Mouse (Mus musculus) left cerebral cortex, postnatal 25 days (tissue): ENCODE data around the gene Timm17b. TPM values are rescaled to one million over a fixed set of nuclear protein-coding genes. Genes with fewer than 3 reads are reported as not detected.
"Not testable (repeated sequence)": the region's sequence is repeated elsewhere in the genome, so short reads cannot be mapped to it uniquely, and the experiment has no call there.

Source experiments
- DNase-seq, 2 experiments: peaks; one replicate each; pipeline ENCODE4 v3.0.0; 2022; ENCODE audit warnings: low spot score in 2 of 2, mixed read lengths in 1 of 2
- intact Hi-C: fragments of 180-260 bp; cut with DNase I; formaldehyde crosslinking; loops from one replicate; pipeline ENCODE4 v1.15.1; 2025
- total RNA-seq, 2 experiments: library from RNA; stranded (reverse); gene quantifications; 2 replicates each; pipeline ENCODE4 v1.2.3; 2021

Timm17b gene
- total RNA-seq, 2 experiments from 2014 or later, result 19.1 to 21.7 TPM

- not testable (repeated sequence) for DNase-seq
- intact Hi-C loops, result loop anchor here (10.0 kb wide), 1 partner anchor 199 kb away; no protein-coding TSS in a partner anchor
Measured at GRCm38 (mm10) chrX:7915669-7916068, 16.5 kb downstream of the Timm17b start.

GRCm38 (mm10) chrX:7917960-7918359 lies 18.8 kb downstream of the Timm17b start:
- intact Hi-C loops, result loop anchor here (10.0 kb wide), 1 partner anchor 197 kb away; no protein-coding TSS in a partner anchor
- DNase-seq, result not testable (repeated sequence)

- peak; percentile 52 to 56 for DNase-seq
- intact Hi-C loops, result loop anchor here (10.0 kb wide), 1 partner anchor 195 kb away; no protein-coding TSS in a partner anchor
Measured at GRCm38 (mm10) chrX:7919601-7920383, 20.6 kb downstream of the Timm17b start, which contains the start of gene Pcsk1n. Gene Pcsk1n, plus strand, starts transcription at chrX:7919822.

- DNase-seq, result peak in 1 of 2 experiments; percentile 16
- intact Hi-C loops, result no loop called here
Measured at GRCm38 (mm10) chrX:7922032-7922431, 22.9 kb downstream of the Timm17b start.

GRCm38 (mm10) chrX:7926266-7926665 lies 27.1 kb downstream of the Timm17b start:
- no peak for DNase-seq
- intact Hi-C loops, result no loop called here

- DNase-seq, result no peak
- intact Hi-C loops, result no loop called here
Measured at GRCm38 (mm10) chrX:7927116-7927515, 28.0 kb downstream of the Timm17b start.

GRCm38 (mm10) chrX:7928270-7928790 lies 29.2 kb downstream of the Timm17b start, which contains the start of gene Eras:
Gene Eras, minus strand, starts transcription at chrX:7928607.
- DNase-seq, result no peak
- intact Hi-C loops, result no loop called here

GRCm38 (mm10) chrX:7936874-7937273 lies 37.7 kb downstream of the Timm17b start:
- intact Hi-C loops, result no loop called here
- no peak for DNase-seq

GRCm38 (mm10) chrX:7937667-7938066 lies 38.5 kb downstream of the Timm17b start:
- intact Hi-C loops, result no loop called here

GRCm38 (mm10) chrX:7945618-7946017 lies 46.5 kb downstream of the Timm17b start:
- intact Hi-C loops, result loop anchor here (5.0 kb wide), 1 partner anchor 127 kb away; the partner anchor contains the start of gene Suv39h1
- no peak for DNase-seq

More at GRCm38 (mm10) chrX:7937667-7938066, 38.5 kb downstream of the Timm17b start:
- no peak for DNase-seq

GRCm38 (mm10) chrX:7947108-7947899 lies 48.1 kb downstream of the Timm17b start, which contains the start of gene Hdac6:
Gene Hdac6, minus strand, starts transcription at chrX:7947889.
- no peak for DNase-seq
- intact Hi-C loops, result loop anchor here (1.0 to 5.0 kb wide), 2 partner anchors 48 to 125 kb away; partner anchors contain the start of genes Pqbp1, Suv39h1 and Timm17b

GRCm38 (mm10) chrX:7947900-7948492 lies 48.8 kb downstream of the Timm17b start:
- DNase-seq, result peak; percentile 88 to 97
- intact Hi-C loops, result loop anchor here (1.0 to 5.0 kb wide), 2 partner anchors 49 to 124 kb away; partner anchors contain the start of genes Pqbp1, Suv39h1 and Timm17b

GRCm38 (mm10) chrX:7950091-7950490 lies 50.9 kb downstream of the Timm17b start:
- intact Hi-C loops, result no loop called here
- no peak for DNase-seq

Other genes with a start within 250 kb of the Timm17b start
- 1 to 10 TPM in 1 of 2 experiments, under 1 TPM in 1; 0.76 to 2.0 TPM for gene Prickle3, start 242.1 kb upstream of the Timm17b start, total RNA-seq
- gene Plp2, start 228.0 kb upstream of the Timm17b start, total RNA-seq, result 1 to 10 TPM; 5.9 to 7.7 TPM
- under 1 TPM; 0.41 to 0.57 TPM for gene Magix, start 218.1 kb upstream of the Timm17b start, total RNA-seq
- 10 to 100 TPM; 33.2 to 34.0 TPM for gene Gpkow, start 202.2 kb upstream of the Timm17b start, total RNA-seq
- gene Wdr45, start 185.0 kb upstream of the Timm17b start, total RNA-seq, result 10 to 100 TPM; 57.6 to 61.6 TPM
- not detected for gene Gm45208, start 177.1 kb upstream of the Timm17b start, total RNA-seq
- 100 to 1,000 TPM in 1 of 2 experiments, 10 to 100 TPM in 1; 99.9 to 103 TPM for gene Praf2, start 170.9 kb upstream of the Timm17b start, total RNA-seq
- 10 to 100 TPM; 19.5 to 22.1 TPM for gene Ccdc120, start 148.5 kb upstream of the Timm17b start, total RNA-seq
- gene Tfe3, start 136.8 kb upstream of the Timm17b start, total RNA-seq, result 10 to 100 TPM; 29.9 to 36.0 TPM
- 100 to 1,000 TPM in 1 of 2 experiments, 10 to 100 TPM in 1; 99.6 to 105 TPM for gene Gripap1, start 109.6 kb upstream of the Timm17b start, total RNA-seq
- gene Kcnd1, start 77.1 kb upstream of the Timm17b start, total RNA-seq, result 1 to 10 TPM; 7.0 to 8.9 TPM
- gene Otud5, start 58.0 kb upstream of the Timm17b start, total RNA-seq, result 10 to 100 TPM; 74.8 to 83.2 TPM
- gene Pim2, start 21.1 kb upstream of the Timm17b start, total RNA-seq, result 10 to 100 TPM; 55.3 to 57.3 TPM
- gene Slc35a2, start 15.3 kb upstream of the Timm17b start, total RNA-seq, result 10 to 100 TPM; 46.6 to 47.4 TPM
- gene Pqbp1, start 88 bp upstream of the Timm17b start, total RNA-seq, result 10 to 100 TPM; 77.7 to 86.6 TPM
- gene Gm10491, start 8.5 kb downstream of the Timm17b start, total RNA-seq, result not detected
- not detected for gene Gm10490, start 10.2 kb downstream of the Timm17b start, total RNA-seq
- 100 to 1,000 TPM; 397 to 420 TPM for gene Pcsk1n, start 20.5 kb downstream of the Timm17b start, total RNA-seq
- not detected for gene Eras, start 29.2 kb downstream of the Timm17b start, total RNA-seq
- gene Hdac6, start 48.5 kb downstream of the Timm17b start, total RNA-seq, result 10 to 100 TPM; 49.9 to 50.4 TPM
- not detected for gene Gata1, start 78.7 kb downstream of the Timm17b start, total RNA-seq
- not detected for gene Glod5, start 119.1 kb downstream of the Timm17b start, total RNA-seq
- gene Suv39h1, start 175.4 kb downstream of the Timm17b start, total RNA-seq, result 10 to 100 TPM; 22.3 to 26.5 TPM
- 1 to 10 TPM; 1.1 to 1.5 TPM for gene Was, start 191.1 kb downstream of the Timm17b start, total RNA-seq
- gene Wdr13, start 233.5 kb downstream of the Timm17b start, total RNA-seq, result 100 to 1,000 TPM; 189 to 222 TPM
- 100 to 1,000 TPM in 1 of 2 experiments, 10 to 100 TPM in 1; 97.4 to 123 TPM for gene Rbm3, start 246.5 kb downstream of the Timm17b start, total RNA-seq